ENCODE assay signal across 29 mouse cellular contexts in genomic region chr1:61001786-61002354, GRCm38 (mm10). TPM values are rescaled to one million over a fixed set of nuclear protein-coding genes. Genes with fewer than 3 reads are reported as not detected.
DNase-seq lines count a peak whose midpoint lies in the region; ATAC-seq and TF ChIP-seq lines count a peak whose summit lies in the region.
"Had no signal": no experiment of that assay in that cellular context is flagged by ENCODE, and none has a peak within 500 bp of the region (broad histone marks: within the 10 kb centered on the region; RNA-seq: fewer than 3 reads in every experiment).

No protein-coding gene starts in this region.

- ATAC-seq in cerebellum, adult (ENCODE audit: insufficient number of reproducible peaks, low FRiP score, low TSS enrichment), result peak; percentile 62; the same call in 1 of the 2 replicates
- ATAC-seq in erythroid progenitor cell, adult 5-6 weeks (replicated peaks; ENCODE audit: low FRiP score, poor library complexity, severe bottlenecking), result no peak
- ATAC-seq: forebrain, embryonic 13.5 days; hindbrain, embryonic 16.5 days; intestine, postnatal 0 days; Patski had no signal

- DNase-seq in cerebellum, postnatal 4 days (ENCODE audit: low spot score in 2 of 2), result no peak
- peak; percentile 23 for DNase-seq in CD4-positive helper T cell, adult 2 months (ENCODE audit: low read depth, low spot score)
- peak; percentile 47 to 69 for DNase-seq in cerebellum, adult 2 months
- DNase-seq in cerebellum, postnatal 25 days, result peak; percentile 47 to 52
- no peak for DNase-seq in adrenal gland, postnatal 36 days
- no peak for DNase-seq in layer of hippocampus, adult 11-12 months (ENCODE audit: low spot score)
- DNase-seq: adrenal gland, adult 2 months; embryo, embryonic 11 days; heart, postnatal 36 days; kidney, postnatal 4 days; left cerebral cortex, postnatal 4 days; lung, embryonic 14.5 days; right cerebral cortex, adult 18-20 months had no signal

- H3K27ac ChIP-seq in cerebellum, adult 2 months (ENCODE audit: insufficient read depth, low read length), result no peak overlapping the region
- H3K27ac ChIP-seq: embryonic facial prominence, embryonic 13.5 days; forebrain, embryonic 13.5 days; heart, embryonic 15.5 days; left cerebral cortex, adult 2 months; limb, embryonic 15.5 days; liver, embryonic 14.5 days; midbrain, embryonic 12.5 days; neural tube, embryonic 12.5 days had no signal

- peaks cover 4% of the 10 kb centered on the region for H3K4me1 ChIP-seq in cerebellum, adult 2 months (ENCODE audit: control insufficient read depth, insufficient read depth, low read length)
- H3K4me1 ChIP-seq: forebrain, embryonic 13.5 days; midbrain, embryonic 12.5 days; neural tube, embryonic 12.5 days had no signal

- no peak overlapping the region for H3K4me3 ChIP-seq in cerebellum, adult 2 months (replicated peaks; ENCODE audit: insufficient read depth, low read depth, low read length)
- H3K4me3 ChIP-seq: embryonic facial prominence, embryonic 13.5 days; erythroblast, embryonic 14.5 days; forebrain, embryonic 13.5 days; heart, embryonic 15.5 days; left cerebral cortex, adult 2 months; limb, embryonic 15.5 days; midbrain, embryonic 12.5 days; neural tube, embryonic 12.5 days had no signal

- no peaks in the 10 kb centered on the region for H3K27me3 ChIP-seq in cerebellum, adult 2 months (ENCODE audit: control insufficient read depth, insufficient read depth, low read length)
- H3K27me3 ChIP-seq: embryonic facial prominence, embryonic 13.5 days; forebrain, embryonic 13.5 days; heart, embryonic 15.5 days; limb, embryonic 15.5 days; neural tube, embryonic 12.5 days had no signal

- no peak for TF ChIP-seq CTCF in cerebellum, adult 2 months (IDR thresholded peaks at IDR 0.05; ENCODE audit: borderline replicate concordance, insufficient read depth, low read depth, low read length)

- WGBS in cerebellum, adult 2 months, result 18% methylated on average over 7 of the region's 7 CpGs

- no peak for TF ChIP-seq POLR2A in cerebellum, adult 2 months (IDR thresholded peaks at IDR 0.05; ENCODE audit: borderline replicate concordance, insufficient read depth, low read length)

RNA-seq across cellular contexts. Expression of gene Icos, which starts 24.1 kb away (rescaled TPM):
- 0.10 TPM in 1 of 2 replicates, not detected in the other for polyA plus RNA-seq in cerebellum, adult 2 months (2012; rRNA removed)
- not detected for total RNA-seq in adrenal gland, postnatal 36 days (2021)
- total RNA-seq in erythroid progenitor cell, adult 5-6 weeks (2015; ENCODE audit: low replicate concordance), result 0.42 TPM in 1 of 2 replicates, not detected in the other
- 0.23 and 0.51 TPM in 2 replicates for total RNA-seq in erythroid progenitor cell, adult 5-6 weeks (2017; ENCODE audit: low replicate concordance)
- total RNA-seq: gastrocnemius, adult 8-10 months had no signal
- polyA plus RNA-seq: erythroblast, embryonic 14.5 days; G1E; lung, embryonic 14.5 days had no signal

Comparison
In these comparisons a context has a peak if more than half of its experiments do, and no peak if none do; other contexts are left out.
1. DNase-seq: peak in CD4-positive helper T cell, adult 2 months (single experiment), cerebellum, adult 2 months (2 of 2) and cerebellum, postnatal 25 days (2 of 2); none in cerebellum, postnatal 4 days (0 of 2), adrenal gland, postnatal 36 days (0 of 2) and layer of hippocampus, adult 11-12 months (single experiment).